Mouse (Mus musculus): ENCODE measurements around the gene Fkbp8. TPM values are rescaled to one million over a fixed set of nuclear protein-coding genes. Genes with fewer than 3 reads are reported as not detected.
A peak's percentile ranks its signal among the peaks of the same experiment; 100 is the strongest.

Gene Fkbp8
- polyA plus RNA-seq (2015; fragmentation: Nextera tagmentation; extraction: Ambion mirVana) = 353 and 359 TPM in 2 replicates

GRCm38 (mm10) chr8:70527512-70528181 is at the start of gene Fkbp8, which contains the start of gene Kxd1:
Fkbp8 (plus strand) TSS chr8:70527724.
Kxd1 (minus strand) TSS chr8:70527956.
- peaks cover 29% of the 10 kb centered on the region for H3K36me3 ChIP-seq (ENCODE audit: insufficient read depth, low read length)
- no peaks in the 10 kb centered on the region for H3K27me3 ChIP-seq (ENCODE audit: insufficient read depth, low read length)
- H3K4me3 ChIP-seq (ENCODE audit: low read length) = peak within 1 kb of the TSS; percentile 84
- WGBS = under 1% methylated on average over 44 of the region's 61 CpGs
- H3K9me3 ChIP-seq (ENCODE audit: low read length) = no peaks in the 10 kb centered on the region
- H3K4me1 ChIP-seq (ENCODE audit: insufficient read depth, low read length) = peaks cover 26% of the 10 kb centered on the region
- H3K9ac ChIP-seq (replicated peaks; ENCODE audit: low read length) = peak within 1 kb of the TSS; percentile 98
- peak within 1 kb of the TSS; percentile 80 for H3K4me2 ChIP-seq (replicated peaks; ENCODE audit: low read depth, low read length)
- peak; percentile 92 for ATAC-seq (ENCODE audit: low FRiP score, low TSS enrichment)
- H3K27ac ChIP-seq (ENCODE audit: low read length) = peak within 1 kb of the TSS; percentile 87

- no peaks in the 10 kb centered on the region for H3K36me3 ChIP-seq (ENCODE audit: insufficient read depth, low read length)
- WGBS = 81% methylated on average over 3 of the region's 3 CpGs
- ATAC-seq (ENCODE audit: low FRiP score, low TSS enrichment) = no peak
- H3K27ac ChIP-seq (ENCODE audit: low read length) = no peak overlapping the region
- no peak overlapping the region for H3K4me2 ChIP-seq (replicated peaks; ENCODE audit: low read depth, low read length)
- no peaks in the 10 kb centered on the region for H3K9me3 ChIP-seq (ENCODE audit: low read length)
- peaks cover 47% of the 10 kb centered on the region for H3K27me3 ChIP-seq (ENCODE audit: insufficient read depth, low read length)
- H3K4me3 ChIP-seq (ENCODE audit: low read length) = no peak overlapping the region
- H3K9ac ChIP-seq (replicated peaks; ENCODE audit: low read length) = no peak overlapping the region
- H3K4me1 ChIP-seq (ENCODE audit: insufficient read depth, low read length) = peaks cover 12% of the 10 kb centered on the region; the same call in 1 of the 2 replicates
Measured at GRCm38 (mm10) chr8:70481908-70482307, 45.6 kb upstream of the Fkbp8 start.

- Histone ChIP-seq H3K27me3 (ENCODE audit: insufficient read depth, low read length) (peaks cover 56% of the 10 kb centered on the region), H3K27ac (ENCODE audit: low read length) (no peak overlapping the region), H3K4me2 (replicated peaks; ENCODE audit: low read depth, low read length) (no peak overlapping the region), H3K4me3 (ENCODE audit: low read length) (no peak overlapping the region), H3K4me1 (ENCODE audit: insufficient read depth, low read length) (peaks cover 9% of the 10 kb centered on the region), H3K36me3 (ENCODE audit: insufficient read depth, low read length) (no peaks in the 10 kb centered on the region), H3K9me3 (ENCODE audit: low read length) (no peaks in the 10 kb centered on the region), H3K9ac (replicated peaks; ENCODE audit: low read length) (no peak overlapping the region)
- no peak for ATAC-seq (ENCODE audit: low FRiP score, low TSS enrichment)
- 74% methylated on average over 2 of the region's 2 CpGs for WGBS
Measured at GRCm38 (mm10) chr8:70482943-70483342, 44.6 kb upstream of the Fkbp8 start.

GRCm38 (mm10) chr8:70486191-70486681 is 41.3 kb upstream of the Fkbp8 start:
- no peak for ATAC-seq (ENCODE audit: low FRiP score, low TSS enrichment)
- WGBS = 64% methylated on average over 7 of the region's 7 CpGs
- no peak overlapping the region for H3K9ac ChIP-seq (replicated peaks; ENCODE audit: low read length)
- peaks cover 38% of the 10 kb centered on the region for H3K4me1 ChIP-seq (ENCODE audit: insufficient read depth, low read length)
- H3K27ac ChIP-seq (ENCODE audit: low read length) = no peak overlapping the region
- H3K27me3 ChIP-seq (ENCODE audit: insufficient read depth, low read length) = peaks cover 78% of the 10 kb centered on the region
- H3K4me2 ChIP-seq (replicated peaks; ENCODE audit: low read depth, low read length) = no peak overlapping the region
- no peak overlapping the region for H3K4me3 ChIP-seq (ENCODE audit: low read length)
- no peaks in the 10 kb centered on the region for H3K36me3 ChIP-seq (ENCODE audit: insufficient read depth, low read length)
- no peaks in the 10 kb centered on the region for H3K9me3 ChIP-seq (ENCODE audit: low read length)

- 6% methylated on average over 33 of the region's 33 CpGs for WGBS
- no peak within 1 kb of the TSS for H3K27ac ChIP-seq (ENCODE audit: low read length)
Measured at GRCm38 (mm10) chr8:70486941-70487520, 40.5 kb upstream of the Fkbp8 start, which contains the start of gene Tmem59l. Tmem59l (minus strand) TSS chr8:70487358.

GRCm38 (mm10) chr8:70487993-70488796 is 39.3 kb upstream of the Fkbp8 start:
- Histone ChIP-seq H3K9ac (replicated peaks; ENCODE audit: low read length) (peak overlapping the region; percentile 52), H3K27me3 (ENCODE audit: insufficient read depth, low read length) (peaks cover 96% of the 10 kb centered on the region), H3K9me3 (ENCODE audit: low read length) (no peaks in the 10 kb centered on the region), H3K4me2 (replicated peaks; ENCODE audit: low read depth, low read length) (peak overlapping the region; percentile 58), H3K4me1 (ENCODE audit: insufficient read depth, low read length) (peaks cover 52% of the 10 kb centered on the region), H3K36me3 (ENCODE audit: insufficient read depth, low read length) (no peaks in the 10 kb centered on the region), H3K27ac (ENCODE audit: low read length) (no peak overlapping the region), H3K4me3 (ENCODE audit: low read length) (peak overlapping the region; percentile 39)
- 2% methylated on average over 49 of the region's 55 CpGs for WGBS
- peak; percentile 49 for ATAC-seq (ENCODE audit: low FRiP score, low TSS enrichment)

More at GRCm38 (mm10) chr8:70486941-70487520, 40.5 kb upstream of the Fkbp8 start, which contains the start of gene Tmem59l:
- no peaks in the 10 kb centered on the region for H3K9me3 ChIP-seq (ENCODE audit: low read length)
- ATAC-seq (ENCODE audit: low FRiP score, low TSS enrichment) = no peak
- H3K27me3 ChIP-seq (ENCODE audit: insufficient read depth, low read length) = peaks cover 86% of the 10 kb centered on the region
- peak within 1 kb of the TSS; percentile 39 for H3K4me3 ChIP-seq (ENCODE audit: low read length)
- peaks cover 41% of the 10 kb centered on the region for H3K4me1 ChIP-seq (ENCODE audit: insufficient read depth, low read length)
- peak within 1 kb of the TSS; percentile 52 for H3K9ac ChIP-seq (replicated peaks; ENCODE audit: low read length)
- peak within 1 kb of the TSS; percentile 58 for H3K4me2 ChIP-seq (replicated peaks; ENCODE audit: low read depth, low read length)
- no peaks in the 10 kb centered on the region for H3K36me3 ChIP-seq (ENCODE audit: insufficient read depth, low read length)

- peak overlapping the region; percentile 42 for H3K4me3 ChIP-seq (ENCODE audit: low read length)
- H3K4me1 ChIP-seq (ENCODE audit: insufficient read depth, low read length) = peaks cover 60% of the 10 kb centered on the region
- WGBS = 1% methylated on average over 14 of the region's 14 CpGs
- H3K4me2 ChIP-seq (replicated peaks; ENCODE audit: low read depth, low read length) = peak overlapping the region; percentile 60
- H3K27ac ChIP-seq (ENCODE audit: low read length) = no peak overlapping the region
- no peaks in the 10 kb centered on the region for H3K9me3 ChIP-seq (ENCODE audit: low read length)
- H3K36me3 ChIP-seq (ENCODE audit: insufficient read depth, low read length) = no peaks in the 10 kb centered on the region
- H3K9ac ChIP-seq (replicated peaks; ENCODE audit: low read length) = 0 out of 2 replicates have a peak overlapping the region, but pooled peaks have one; percentile 39
- no peak for ATAC-seq (ENCODE audit: low FRiP score, low TSS enrichment)
- H3K27me3 ChIP-seq (ENCODE audit: insufficient read depth, low read length) = peaks cover 97% of the 10 kb centered on the region
Measured at GRCm38 (mm10) chr8:70488931-70489470, 38.5 kb upstream of the Fkbp8 start.

GRCm38 (mm10) chr8:70489576-70489975 is 37.9 kb upstream of the Fkbp8 start:
- H3K9me3 ChIP-seq (ENCODE audit: low read length) = no peaks in the 10 kb centered on the region
- 0 out of 2 replicates have a peak overlapping the region, but pooled peaks have one; percentile 39 for H3K9ac ChIP-seq (replicated peaks; ENCODE audit: low read length)
- H3K27me3 ChIP-seq (ENCODE audit: insufficient read depth, low read length) = peaks cover 99% of the 10 kb centered on the region
- 0 out of 2 replicates have a peak, but pooled peaks have one; percentile 27 for ATAC-seq (ENCODE audit: low FRiP score, low TSS enrichment)
- WGBS = 0% methylated on average over 40 of the region's 41 CpGs
- H3K4me2 ChIP-seq (replicated peaks; ENCODE audit: low read depth, low read length) = peak overlapping the region; percentile 60
- H3K4me1 ChIP-seq (ENCODE audit: insufficient read depth, low read length) = peaks cover 66% of the 10 kb centered on the region
- H3K4me3 ChIP-seq (ENCODE audit: low read length) = peak overlapping the region; percentile 42
- no peak overlapping the region for H3K27ac ChIP-seq (ENCODE audit: low read length)
- no peaks in the 10 kb centered on the region for H3K36me3 ChIP-seq (ENCODE audit: insufficient read depth, low read length)

Data from kidney, embryonic 16.5 days (tissue).